ENCODE assay signal across 28 mouse cellular contexts in the genomic region with DNA sequence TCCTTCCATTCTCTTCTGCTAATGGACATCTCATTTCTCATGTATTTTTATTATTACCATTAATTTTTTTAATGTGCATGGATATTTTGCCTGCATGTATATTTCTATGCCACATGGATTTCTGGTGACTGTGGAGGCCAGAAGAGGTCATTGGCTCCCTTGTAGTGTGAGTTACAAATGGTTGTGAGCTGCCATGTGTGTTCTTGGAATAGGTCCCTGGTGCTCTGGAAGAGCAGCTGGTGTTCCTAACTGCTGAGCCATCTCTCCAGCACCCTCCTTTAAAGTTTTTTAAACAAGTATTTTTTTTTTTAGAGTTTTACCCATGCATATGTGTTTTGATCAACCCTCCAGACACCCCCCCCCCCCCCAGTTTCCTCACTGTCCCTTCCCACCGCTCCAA.
"Had no signal": no experiment of that assay in that cellular context is flagged by ENCODE, and none has a peak within 500 bp of the region (broad histone marks: within the 10 kb centered on the region; RNA-seq: fewer than 3 reads in every experiment).

No protein-coding gene starts in this region.

- H3K4me2 ChIP-seq: embryonic facial prominence, embryonic 12.5 days; embryonic facial prominence, embryonic 13.5 days; embryonic facial prominence, embryonic 15.5 days; forebrain, embryonic 12.5 days; forebrain, embryonic 13.5 days; forebrain, embryonic 15.5 days had no signal

- DNase-seq: cerebellum, adult 2 months; cerebellum, adult 8-10 months; cerebellum, adult 9-10 months; cerebellum, adult 9-11 months; cerebellum, postnatal 10 days; cerebellum, postnatal 14 days; cerebellum, postnatal 25 days; cerebellum, postnatal 36 days; embryo, embryonic 11 days; forebrain, postnatal 0 days; gastrocnemius, adult 2 months; gastrocnemius, postnatal 10 days; gastrocnemius, postnatal 14 days; gastrocnemius, postnatal 25 days; gastrocnemius, postnatal 36 days; heart, adult 11 months; heart, adult 18-20 months had no signal

- ATAC-seq: forebrain, embryonic 13.5 days; forebrain, embryonic 14.5 days; forebrain, embryonic 15.5 days; forebrain, embryonic 16.5 days; forebrain, postnatal 0 days had no signal

- H3K9ac ChIP-seq: embryonic facial prominence, embryonic 12.5 days; embryonic facial prominence, embryonic 13.5 days; embryonic facial prominence, embryonic 15.5 days; forebrain, embryonic 12.5 days; forebrain, embryonic 13.5 days; forebrain, embryonic 15.5 days; forebrain, postnatal 0 days had no signal

- H3K9me3 ChIP-seq: embryonic facial prominence, embryonic 10.5 days; embryonic facial prominence, embryonic 12.5 days; embryonic facial prominence, embryonic 13.5 days; embryonic facial prominence, embryonic 15.5 days; forebrain, embryonic 10.5 days; forebrain, embryonic 12.5 days; forebrain, embryonic 13.5 days; forebrain, embryonic 15.5 days had no signal

- H3K4me3 ChIP-seq: embryonic facial prominence, embryonic 10.5 days; embryonic facial prominence, embryonic 12.5 days; embryonic facial prominence, embryonic 13.5 days; embryonic facial prominence, embryonic 15.5 days; erythroblast, embryonic 14.5 days; forebrain, embryonic 10.5 days; forebrain, embryonic 12.5 days; forebrain, embryonic 13.5 days; forebrain, embryonic 15.5 days; gastrocnemius, adult 2 months had no signal

- H3K36me3 ChIP-seq: embryonic facial prominence, embryonic 10.5 days; embryonic facial prominence, embryonic 12.5 days; embryonic facial prominence, embryonic 13.5 days; embryonic facial prominence, embryonic 15.5 days; forebrain, embryonic 10.5 days; forebrain, embryonic 12.5 days; forebrain, embryonic 15.5 days had no signal

- H3K27ac ChIP-seq: embryonic facial prominence, embryonic 10.5 days; embryonic facial prominence, embryonic 12.5 days; embryonic facial prominence, embryonic 13.5 days; embryonic facial prominence, embryonic 15.5 days; forebrain, embryonic 10.5 days; forebrain, embryonic 12.5 days; forebrain, embryonic 13.5 days; forebrain, embryonic 15.5 days; gastrocnemius, adult 2 months had no signal

- H3K27me3 ChIP-seq: embryonic facial prominence, embryonic 12.5 days; embryonic facial prominence, embryonic 13.5 days; embryonic facial prominence, embryonic 15.5 days; forebrain, embryonic 12.5 days; forebrain, embryonic 13.5 days; forebrain, embryonic 15.5 days had no signal
